Mouse (Mus musculus) midbrain, postnatal 0 days (tissue): Measurements from ENCODE around the gene Rpp14. TPM values are rescaled to one million over a fixed set of nuclear protein-coding genes. Genes with fewer than 3 reads are reported as not detected.

Experiments
- ATAC-seq: fragments of 200-750 bp; cut with Nextera tagmentation; 2 replicates; pipeline ENCODE4 v1.8.0; 2017; ENCODE audit warnings: moderate number of reproducible peaks, mild to moderate bottlenecking, moderate TSS enrichment, moderate library complexity; ENCODE audit not compliant: low FRiP score
- DNase-seq: peaks from one replicate; pipeline ENCODE4 v3.0.0-alpha.2; 2015; ENCODE audit warnings: low spot score
- H3K27ac ChIP-seq: fragments of 300-500 bp; sonication (generic); 2 replicates; pipeline ENCODE4 v1.5.1; 2014; ENCODE audit warnings: low read depth, mild to moderate bottlenecking, low read length, mixed read lengths
- H3K27me3 ChIP-seq: fragments of 300-500 bp; sonication (generic); 2 replicates; pipeline ENCODE4 v1.6.1; 2014; ENCODE audit warnings: low read length, control low read depth, mixed read lengths; ENCODE audit not compliant: insufficient read depth
- H3K36me3 ChIP-seq: fragments of 300-500 bp; sonication (generic); 2 replicates; pipeline ENCODE4 v1.6.1; 2014; ENCODE audit warnings: low read length, control low read depth, mixed read lengths; ENCODE audit not compliant: insufficient read depth
- H3K4me1 ChIP-seq: fragments of 300-500 bp; sonication (generic); 2 replicates; pipeline ENCODE4 v1.6.1; 2014; ENCODE audit warnings: mild to moderate bottlenecking, control low read depth, antibody characterized with exemption, low read length, mixed read lengths; ENCODE audit not compliant: insufficient read depth
- H3K4me2 ChIP-seq: fragments of 300-500 bp; sonication (generic); 2 replicates; pipeline ENCODE4 v1.6.1; 2014; ENCODE audit warnings: low read depth, mild to moderate bottlenecking, low read length, mixed read lengths; ENCODE audit not compliant: poor library complexity, severe bottlenecking
- H3K4me3 ChIP-seq: fragments of 300-500 bp; sonication (generic); 2 replicates; pipeline ENCODE4 v1.5.1; 2014; ENCODE audit warnings: low read depth, mild to moderate bottlenecking, low read length, moderate library complexity
- H3K9ac ChIP-seq: fragments of 300-500 bp; sonication (generic); replicated peaks from 2 replicates; pipeline ENCODE4 v1.6.1; 2014; ENCODE audit warnings: mild to moderate bottlenecking, low read length, moderate library complexity, mixed read lengths; ENCODE audit not compliant: poor library complexity, severe bottlenecking
- H3K9me3 ChIP-seq: fragments of 300-500 bp; sonication (generic); 2 replicates; pipeline ENCODE4 v1.6.1; 2016; ENCODE audit warnings: low read length, control low read depth
- CTCF ChIP-seq: IDR thresholded peaks from 2 replicates; pipeline ENCODE4 v1.5.1; 2016; ENCODE audit warnings: antibody characterized with exemption, mild to moderate bottlenecking
- WGBS: fragments of 180-500 bp; shearing (Covaris S2); extraction: QIAGEN DNeasy Blood & Tissue Kit; methylation state at CpG from one replicate; pipeline ENCODE4 v1.1.7; 2014; 5-methylcytosine and 5-hydroxymethylcytosine counted together
- polyA plus RNA-seq: library from polyadenylated mRNA; unstranded; fragments of >200 nt; fragmentation: Nextera tagmentation; extraction: Ambion mirVana; gene quantifications from 2 replicates; pipeline ENCODE4 v1.2.1, GENCODE M21; 2015
- total RNA-seq: library from RNA; depleted of rRNA; stranded (reverse); fragments of >200 nt; gene quantifications from 2 replicates; pipeline ENCODE4 v1.2.3, GENCODE M21; 2014

Rpp14 gene
- total and polyA plus RNA-seq, 2 experiments from 2014 or later: 20.6 to 39.6 TPM

- ATAC-seq: no peak
- peak; percentile 70 for TF ChIP-seq CTCF
- Histone ChIP-seq H3K9me3 (no peaks in the 10 kb centered on the region), H3K27ac (no peak overlapping the region), H3K4me2 (no peak overlapping the region), H3K36me3 (peaks cover 34% of the 10 kb centered on the region), H3K4me3 (no peak overlapping the region), H3K9ac (no peak overlapping the region), H3K4me1 (no peaks in the 10 kb centered on the region), H3K27me3 (no peaks in the 10 kb centered on the region)
- DNase-seq: peak; percentile 68
- 70% methylated on average over 8 of the region's 8 CpGs for WGBS
These were observed 35.8 kb upstream of the Rpp14 start for GRCm38 (mm10) chr14:8044330-8044729.

GRCm38 (mm10) chr14:8044786-8045185, 35.4 kb upstream of the Rpp14 start:
- H3K9me3 ChIP-seq: no peaks in the 10 kb centered on the region
- DNase-seq (no peak), ATAC-seq (no peak)
- H3K27me3 ChIP-seq: no peaks in the 10 kb centered on the region
- TF ChIP-seq CTCF: no peak
- no peak overlapping the region for H3K27ac ChIP-seq
- no peak overlapping the region for H3K4me3 ChIP-seq
- no peaks in the 10 kb centered on the region for H3K4me1 ChIP-seq
- H3K36me3 ChIP-seq: peaks cover 37% of the 10 kb centered on the region
- 91% methylated on average over 6 of the region's 6 CpGs for WGBS
- no peak overlapping the region for H3K4me2 ChIP-seq
- H3K9ac ChIP-seq: no peak overlapping the region

- H3K36me3 ChIP-seq: peaks cover 43% of the 10 kb centered on the region
- WGBS: 88% methylated on average over 11 of the region's 11 CpGs
- ATAC-seq: no peak
These were observed 34.9 kb upstream of the Rpp14 start for GRCm38 (mm10) chr14:8045187-8045846.

GRCm38 (mm10) chr14:8046839-8047238, 33.3 kb upstream of the Rpp14 start:
- no peaks in the 10 kb centered on the region for H3K27me3 ChIP-seq
- TF ChIP-seq CTCF: no peak
- no peak overlapping the region for H3K27ac ChIP-seq
- no peaks in the 10 kb centered on the region for H3K9me3 ChIP-seq
- H3K4me2 ChIP-seq: no peak overlapping the region
- no peak for DNase-seq
- no peak overlapping the region for H3K9ac ChIP-seq
- WGBS: 95% methylated on average over 6 of the region's 6 CpGs
- H3K4me1 ChIP-seq: no peaks in the 10 kb centered on the region
- no peak overlapping the region for H3K4me3 ChIP-seq
- no peak for ATAC-seq
- peaks cover 46% of the 10 kb centered on the region for H3K36me3 ChIP-seq

More at GRCm38 (mm10) chr14:8045187-8045846, 34.9 kb upstream of the Rpp14 start:
- no peaks in the 10 kb centered on the region for H3K4me1 ChIP-seq
- H3K4me3 ChIP-seq: no peak overlapping the region
- H3K9me3 ChIP-seq: no peaks in the 10 kb centered on the region
- no peaks in the 10 kb centered on the region for H3K27me3 ChIP-seq
- H3K4me2 ChIP-seq: no peak overlapping the region
- H3K9ac ChIP-seq: no peak overlapping the region
- H3K27ac ChIP-seq: no peak overlapping the region
- no peak for DNase-seq
- TF ChIP-seq CTCF: no peak

GRCm38 (mm10) chr14:8049334-8049733, 30.8 kb upstream of the Rpp14 start:
- H3K9ac ChIP-seq: no peak overlapping the region
- no peak for DNase-seq
- no peaks in the 10 kb centered on the region for H3K9me3 ChIP-seq
- H3K4me3 ChIP-seq: no peak overlapping the region
- H3K27ac ChIP-seq: no peak overlapping the region
- peaks cover 52% of the 10 kb centered on the region for H3K36me3 ChIP-seq
- no peak overlapping the region for H3K4me2 ChIP-seq
- no peak for ATAC-seq
- 89% methylated on average over 10 of the region's 10 CpGs for WGBS
- H3K4me1 ChIP-seq: no peaks in the 10 kb centered on the region
- TF ChIP-seq CTCF: no peak
- H3K27me3 ChIP-seq: no peaks in the 10 kb centered on the region

- Histone ChIP-seq H3K27me3 (no peaks in the 10 kb centered on the region), H3K27ac (no peak overlapping the region), H3K9me3 (no peaks in the 10 kb centered on the region), H3K4me3 (no peak overlapping the region), H3K36me3 (peaks cover 39% of the 10 kb centered on the region), H3K4me2 (no peak overlapping the region), H3K4me1 (no peaks in the 10 kb centered on the region), H3K9ac (no peak overlapping the region)
- no peak for TF ChIP-seq CTCF
- WGBS: 96% methylated on average over 2 of the region's 2 CpGs
- ATAC-seq (no peak), DNase-seq (no peak)
These were observed 28.3 kb upstream of the Rpp14 start for GRCm38 (mm10) chr14:8051869-8052268.
